Mouse (Mus musculus) thymus, adult 2 months (tissue): ENCODE measurements around the gene Arhgap23.

Experiments
- CTCF ChIP-seq: fragments of 200-500 bp; IDR thresholded peaks from 2 replicates; pipeline ENCODE4 v1.5.1; 2012; ENCODE audit warnings: mild to moderate bottlenecking, control low read depth, low read length, moderate library complexity, borderline replicate concordance; ENCODE audit not compliant: control insufficient read depth, poor library complexity, insufficient read depth; ENCODE audit errors: extremely low read depth
- POLR2A ChIP-seq: fragments of 200-500 bp; IDR thresholded peaks from 2 replicates; pipeline ENCODE4 v1.6.1; 2012; ENCODE audit warnings: mild to moderate bottlenecking, low read length, control low read depth, moderate library complexity; ENCODE audit not compliant: control insufficient read depth, poor library complexity, insufficient read depth; ENCODE audit errors: extremely low read depth

GRCm38 (mm10) chr11:97372159-97372864, 43.0 kb upstream of the Arhgap23 start:
- TF ChIP-seq POLR2A, result no peak
- no peak for TF ChIP-seq CTCF
